Mouse (Mus musculus) layer of hippocampus, postnatal 25 days (tissue): ENCODE measurements at regions not wholly inside any gene's neighbourhood (a gene's known extent, or its start where the extent isn't known, plus 50 kb on each side); places are given as distances from the start of the nearest gene placed in this dataset.

Source experiments
- DNase-seq, 2 experiments: peaks; one replicate each; pipeline ENCODE4 v3.0.0; 2022; ENCODE audit warnings: mixed read lengths in 2 of 2, low spot score in 1 of 2; ENCODE audit errors: extremely low spot score in 1 of 2

GRCm38 (mm10) chr16:5545801-5546200, 290.0 kb upstream of the Eef2kmt start:
- no peak for DNase-seq

GRCm38 (mm10) chr16:5544436-5544835, 288.7 kb upstream of the Eef2kmt start:
- no peak for DNase-seq

- DNase-seq, result no peak
Observed at GRCm38 (mm10) chr16:5538836-5539510, 283.2 kb upstream of the Eef2kmt start.

GRCm38 (mm10) chr16:5537286-5538204, 281.8 kb upstream of the Eef2kmt start:
- DNase-seq, result peak in 1 of 2 experiments; percentile 61

- DNase-seq, result no peak
Observed at GRCm38 (mm10) chr16:5536515-5536972, 280.8 kb upstream of the Eef2kmt start.

- no peak for DNase-seq
Observed at GRCm38 (mm10) chr16:5535414-5535813, 279.6 kb upstream of the Eef2kmt start.

- peak; percentile 35 to 40 for DNase-seq
Observed at GRCm38 (mm10) chr16:5534862-5535261, 279.1 kb upstream of the Eef2kmt start.

- no peak for DNase-seq
Observed at GRCm38 (mm10) chr16:5534385-5534784, 278.6 kb upstream of the Eef2kmt start.

- no peak for DNase-seq
Observed at GRCm38 (mm10) chr16:5532281-5532680, 276.5 kb upstream of the Eef2kmt start.

- DNase-seq, result no peak
Observed at GRCm38 (mm10) chr16:5529823-5530222, 274.0 kb upstream of the Eef2kmt start.

GRCm38 (mm10) chr16:5527936-5528335, 272.2 kb upstream of the Eef2kmt start:
- no peak for DNase-seq

GRCm38 (mm10) chr16:5524375-5524774, 268.6 kb upstream of the Eef2kmt start:
- DNase-seq, result no peak

GRCm38 (mm10) chr16:5523402-5524021, 267.7 kb upstream of the Eef2kmt start:
- DNase-seq, result no peak

- no peak for DNase-seq
Observed at GRCm38 (mm10) chr16:5517746-5518145, 262.0 kb upstream of the Eef2kmt start.

GRCm38 (mm10) chr16:5515867-5516266, 260.1 kb upstream of the Eef2kmt start:
- no peak for DNase-seq

GRCm38 (mm10) chr16:5507261-5507660, 251.5 kb upstream of the Eef2kmt start:
- no peak for DNase-seq

GRCm38 (mm10) chr16:5501961-5502360, 246.2 kb upstream of the Eef2kmt start:
- DNase-seq, result no peak

- no peak for DNase-seq
Observed at GRCm38 (mm10) chr16:5496051-5496685, 240.4 kb upstream of the Eef2kmt start.

- DNase-seq, result no peak
Observed at GRCm38 (mm10) chr16:5493352-5493751, 237.6 kb upstream of the Eef2kmt start.

GRCm38 (mm10) chr16:5487259-5487658, 231.5 kb upstream of the Eef2kmt start:
- no peak for DNase-seq

GRCm38 (mm10) chr16:5483337-5483736, 227.6 kb upstream of the Eef2kmt start:
- DNase-seq, result no peak
